Mouse (Mus musculus) hindbrain, postnatal 0 days (tissue): ENCODE results near the gene Gucy1b2. TPM values are rescaled to one million over a fixed set of nuclear protein-coding genes. Genes with fewer than 3 reads are reported as not detected.

ENCODE experiments used
- ATAC-seq: fragments of 200-750 bp; cut with Nextera tagmentation; 2 replicates; pipeline ENCODE4 v1.8.0; 2017; ENCODE audit warnings: mild to moderate bottlenecking, moderate TSS enrichment, moderate library complexity
- DNase-seq: peaks from one replicate; pipeline ENCODE4 v3.0.0-alpha.2; 2015; ENCODE audit warnings: low spot score
- H3K27ac ChIP-seq: fragments of 300-500 bp; sonication (generic); 2 replicates; pipeline ENCODE4 v1.5.1; 2014; ENCODE audit warnings: mild to moderate bottlenecking
- H3K27me3 ChIP-seq: fragments of 300-500 bp; sonication (generic); 2 replicates; pipeline ENCODE4 v1.6.1; 2014; ENCODE audit warnings: low read length, mixed read lengths; ENCODE audit not compliant: insufficient read depth
- H3K36me3 ChIP-seq: fragments of 300-500 bp; sonication (generic); 2 replicates; pipeline ENCODE4 v1.6.1; 2014; ENCODE audit warnings: low read length, mixed read lengths; ENCODE audit not compliant: insufficient read depth
- H3K4me1 ChIP-seq: fragments of 300-500 bp; sonication (generic); 2 replicates; pipeline ENCODE4 v1.6.1; 2014; ENCODE audit warnings: antibody characterized with exemption, low read length, mixed read lengths; ENCODE audit not compliant: insufficient read depth
- H3K4me2 ChIP-seq: fragments of 300-500 bp; sonication (generic); 2 replicates; pipeline ENCODE4 v1.6.1; 2014; ENCODE audit warnings: low read depth, mild to moderate bottlenecking, low read length, moderate library complexity, mixed read lengths
- H3K4me3 ChIP-seq: fragments of 300-500 bp; sonication (generic); 2 replicates; pipeline ENCODE4 v1.5.1; 2014; ENCODE audit warnings: low read length
- H3K9ac ChIP-seq: fragments of 300-500 bp; sonication (generic); replicated peaks from 2 replicates; pipeline ENCODE4 v1.6.1; 2014; ENCODE audit warnings: mild to moderate bottlenecking, low read length, moderate library complexity, mixed read lengths
- H3K9me3 ChIP-seq: fragments of 300-500 bp; sonication (generic); 2 replicates; pipeline ENCODE4 v1.6.1; 2016; ENCODE audit warnings: low read length, mixed read lengths
- CTCF ChIP-seq: IDR thresholded peaks from 2 replicates; pipeline ENCODE4 v1.5.1; 2016; ENCODE audit warnings: antibody characterized with exemption, control low read depth, low read depth
- WGBS: fragments of 180-500 bp; shearing (Covaris S2); extraction: QIAGEN DNeasy Blood & Tissue Kit; methylation state at CpG from one replicate; pipeline ENCODE4 v1.1.7; 2014; 5-methylcytosine and 5-hydroxymethylcytosine counted together
- polyA plus RNA-seq: library from polyadenylated mRNA; unstranded; fragments of >200 nt; fragmentation: Nextera tagmentation; extraction: Ambion mirVana; gene quantifications from 2 replicates; pipeline ENCODE4 v1.2.1, GENCODE M21; 2015
- total RNA-seq: library from RNA; depleted of rRNA; stranded (reverse); fragments of >200 nt; gene quantifications from 2 replicates; pipeline ENCODE4 v1.2.3, GENCODE M21; 2014

The Gucy1b2 gene
- total and polyA plus RNA-seq, 2 experiments from 2014 or later: 0.80 to 2.2 TPM

GRCm38 (mm10) chr14:62376115-62376514 lies 80.0 kb downstream of the Gucy1b2 start:
- no peak for TF ChIP-seq CTCF
- H3K9me3 ChIP-seq: no peaks in the 10 kb centered on the region
- DNase-seq (no peak), ATAC-seq (no peak)
- H3K27me3 ChIP-seq: no peaks in the 10 kb centered on the region
- H3K27ac ChIP-seq: no peak overlapping the region
- no peaks in the 10 kb centered on the region for H3K36me3 ChIP-seq
- H3K4me2 ChIP-seq: no peak overlapping the region
- WGBS: 77% methylated on average over 2 of the region's 2 CpGs
- H3K4me3 ChIP-seq: no peak overlapping the region
- no peaks in the 10 kb centered on the region for H3K4me1 ChIP-seq
- H3K9ac ChIP-seq: no peak overlapping the region

- no peaks in the 10 kb centered on the region for H3K36me3 ChIP-seq
- H3K27ac ChIP-seq: no peak overlapping the region
- no peaks in the 10 kb centered on the region for H3K9me3 ChIP-seq
- TF ChIP-seq CTCF: no peak
- H3K9ac ChIP-seq: no peak overlapping the region
- no peaks in the 10 kb centered on the region for H3K27me3 ChIP-seq
- ATAC-seq: no peak
- peak; percentile 25 for DNase-seq
- no peak overlapping the region for H3K4me3 ChIP-seq
- H3K4me2 ChIP-seq: no peak overlapping the region
- H3K4me1 ChIP-seq: no peaks in the 10 kb centered on the region
Measured at GRCm38 (mm10) chr14:62375694-62376093, 80.4 kb downstream of the Gucy1b2 start.

GRCm38 (mm10) chr14:62374001-62374400 lies 82.1 kb downstream of the Gucy1b2 start:
- Histone ChIP-seq H3K9me3 (no peaks in the 10 kb centered on the region), H3K9ac (no peak overlapping the region), H3K4me2 (no peak overlapping the region), H3K27ac (no peak overlapping the region), H3K36me3 (no peaks in the 10 kb centered on the region), H3K4me3 (no peak overlapping the region), H3K4me1 (no peaks in the 10 kb centered on the region), H3K27me3 (no peaks in the 10 kb centered on the region)
- TF ChIP-seq CTCF: no peak
- 68% methylated on average over 10 of the region's 10 CpGs for WGBS
- DNase-seq (no peak), ATAC-seq (no peak)

- 80% methylated on average over 6 of the region's 6 CpGs for WGBS
- Histone ChIP-seq H3K4me3 (no peak overlapping the region), H3K27me3 (no peaks in the 10 kb centered on the region), H3K4me1 (no peaks in the 10 kb centered on the region), H3K36me3 (no peaks in the 10 kb centered on the region), H3K4me2 (no peak overlapping the region), H3K27ac (no peak overlapping the region), H3K9ac (no peak overlapping the region), H3K9me3 (no peaks in the 10 kb centered on the region)
- ATAC-seq: no peak
- no peak for TF ChIP-seq CTCF
- DNase-seq: no peak
Measured at GRCm38 (mm10) chr14:62370819-62371218, 85.3 kb downstream of the Gucy1b2 start.

GRCm38 (mm10) chr14:62363774-62364173 lies 92.3 kb downstream of the Gucy1b2 start:
- H3K9me3 ChIP-seq: no peaks in the 10 kb centered on the region
- no peaks in the 10 kb centered on the region; the same call in 1 of the 2 replicates for H3K36me3 ChIP-seq
- H3K27me3 ChIP-seq: no peaks in the 10 kb centered on the region
- H3K27ac ChIP-seq: no peak overlapping the region
- DNase-seq (no peak), ATAC-seq (no peak)
- H3K9ac ChIP-seq: no peak overlapping the region
- no peak overlapping the region for H3K4me2 ChIP-seq
- no peak for TF ChIP-seq CTCF
- H3K4me1 ChIP-seq: no peaks in the 10 kb centered on the region
- 87% methylated on average over 2 of the region's 2 CpGs for WGBS
- no peak overlapping the region for H3K4me3 ChIP-seq

- no peaks in the 10 kb centered on the region; the same call in 1 of the 2 replicates for H3K36me3 ChIP-seq
Measured at GRCm38 (mm10) chr14:62361263-62361980, 94.7 kb downstream of the Gucy1b2 start.

GRCm38 (mm10) chr14:62355201-62355600 lies 100.9 kb downstream of the Gucy1b2 start:
- no peak for TF ChIP-seq CTCF
- H3K36me3 ChIP-seq: no peaks in the 10 kb centered on the region
- no peak overlapping the region for H3K4me3 ChIP-seq
- no peak overlapping the region for H3K27ac ChIP-seq
- H3K9me3 ChIP-seq: no peaks in the 10 kb centered on the region
- no peak overlapping the region for H3K4me2 ChIP-seq
- H3K9ac ChIP-seq: no peak overlapping the region
- H3K4me1 ChIP-seq: no peaks in the 10 kb centered on the region
- 75% methylated on average over 7 of the region's 7 CpGs for WGBS
- H3K27me3 ChIP-seq: no peaks in the 10 kb centered on the region
- no peak for DNase-seq
- ATAC-seq: no peak

More at GRCm38 (mm10) chr14:62361263-62361980, 94.7 kb downstream of the Gucy1b2 start:
- TF ChIP-seq CTCF: no peak
- no peaks in the 10 kb centered on the region for H3K4me1 ChIP-seq
- H3K4me2 ChIP-seq: no peak overlapping the region
- no peaks in the 10 kb centered on the region for H3K27me3 ChIP-seq
- no peak for DNase-seq
- H3K9me3 ChIP-seq: no peaks in the 10 kb centered on the region
- H3K27ac ChIP-seq: no peak overlapping the region
- H3K4me3 ChIP-seq: no peak overlapping the region
- no peak overlapping the region for H3K9ac ChIP-seq
- WGBS: 86% methylated on average over 8 of the region's 8 CpGs
- no peak for ATAC-seq
